Mouse (Mus musculus) limb, embryonic 14.5 days (tissue): Measurements from ENCODE around the gene Rasip1. TPM values are rescaled to one million over a fixed set of nuclear protein-coding genes. Genes with fewer than 3 reads are reported as not detected.
"Not testable (repeated sequence)": the region's sequence is repeated elsewhere in the genome, so short reads cannot be mapped to it uniquely, and the experiment has no call there.

ENCODE experiments used
- ATAC-seq: fragments of 200-750 bp; cut with Nextera tagmentation; 2 replicates; pipeline ENCODE4 v1.8.0; 2017; ENCODE audit warnings: low read depth, moderate number of reproducible peaks, moderate TSS enrichment; ENCODE audit not compliant: low FRiP score
- DNase-seq: peaks from one replicate; pipeline ENCODE4 v3.0.0-alpha.2; 2015; ENCODE audit warnings: low spot score
- H3K27ac ChIP-seq: fragments of 300-500 bp; sonication (generic); replicated peaks from 2 replicates; pipeline ENCODE4 v1.5.1; 2014; ENCODE audit warnings: low read depth, mild to moderate bottlenecking, low read length, moderate library complexity, mixed read lengths
- H3K27me3 ChIP-seq: fragments of 300-500 bp; sonication (generic); 2 replicates; pipeline ENCODE4 v1.6.1; 2014; ENCODE audit warnings: low read length, mixed read lengths; ENCODE audit not compliant: control insufficient read depth, insufficient read depth
- H3K36me3 ChIP-seq: fragments of 300-500 bp; sonication (generic); 2 replicates; pipeline ENCODE4 v1.6.1; 2014; ENCODE audit warnings: mild to moderate bottlenecking, low read length, moderate library complexity, mixed read lengths; ENCODE audit not compliant: control insufficient read depth, insufficient read depth
- H3K4me1 ChIP-seq: fragments of 300-500 bp; sonication (generic); 2 replicates; pipeline ENCODE4 v1.6.1; 2014; ENCODE audit warnings: antibody characterized with exemption, low read length, mixed read lengths; ENCODE audit not compliant: control insufficient read depth, insufficient read depth
- H3K4me2 ChIP-seq: fragments of 300-500 bp; sonication (generic); replicated peaks from 2 replicates; pipeline ENCODE4 v1.6.1; 2014; ENCODE audit warnings: low read depth, mild to moderate bottlenecking, low read length, moderate library complexity; ENCODE audit not compliant: severe bottlenecking
- H3K4me3 ChIP-seq: fragments of 300-500 bp; sonication (generic); replicated peaks from 2 replicates; pipeline ENCODE4 v1.5.1; 2014; ENCODE audit warnings: low read length
- H3K9ac ChIP-seq: fragments of 300-500 bp; sonication (generic); 2 replicates; pipeline ENCODE4 v1.6.1; 2014; ENCODE audit warnings: mild to moderate bottlenecking, low read depth, low read length, moderate library complexity; ENCODE audit not compliant: severe bottlenecking
- H3K9me3 ChIP-seq: fragments of 300-500 bp; sonication (generic); 2 replicates; pipeline ENCODE4 v1.6.1; 2016; ENCODE audit warnings: low read length; ENCODE audit not compliant: control insufficient read depth
- POLR2A ChIP-seq: fragments of 200-500 bp; IDR thresholded peaks from 2 replicates; pipeline ENCODE4 v1.8.0; 2012; ENCODE audit warnings: inconsistent platforms, mild to moderate bottlenecking, moderate library complexity, borderline replicate concordance; ENCODE audit not compliant: insufficient read depth, insufficient read length; ENCODE audit errors: extremely low read depth
- WGBS: fragments of 180-500 bp; shearing (Covaris S2); extraction: QIAGEN DNeasy Blood & Tissue Kit; methylation state at CpG from one replicate; pipeline ENCODE4 v1.1.7; 2014; 5-methylcytosine and 5-hydroxymethylcytosine counted together
- polyA plus RNA-seq, 2 experiments: library from polyadenylated mRNA; depleted of rRNA in 1 of 2; stranded (reverse) in 1 of 2; unstranded in 1 of 2; fragments of >200 nt; fragmentation: Nextera tagmentation in 1 of 2; extraction: Ambion mirVana in 1 of 2; gene quantifications; 2 replicates each; pipeline versions ENCODE4 v1.2.1 to v1.2.3; 2012 to 2014

The Rasip1 gene
- polyA plus RNA-seq, 2 experiments = 11.0 to 14.1 TPM

DNA sequence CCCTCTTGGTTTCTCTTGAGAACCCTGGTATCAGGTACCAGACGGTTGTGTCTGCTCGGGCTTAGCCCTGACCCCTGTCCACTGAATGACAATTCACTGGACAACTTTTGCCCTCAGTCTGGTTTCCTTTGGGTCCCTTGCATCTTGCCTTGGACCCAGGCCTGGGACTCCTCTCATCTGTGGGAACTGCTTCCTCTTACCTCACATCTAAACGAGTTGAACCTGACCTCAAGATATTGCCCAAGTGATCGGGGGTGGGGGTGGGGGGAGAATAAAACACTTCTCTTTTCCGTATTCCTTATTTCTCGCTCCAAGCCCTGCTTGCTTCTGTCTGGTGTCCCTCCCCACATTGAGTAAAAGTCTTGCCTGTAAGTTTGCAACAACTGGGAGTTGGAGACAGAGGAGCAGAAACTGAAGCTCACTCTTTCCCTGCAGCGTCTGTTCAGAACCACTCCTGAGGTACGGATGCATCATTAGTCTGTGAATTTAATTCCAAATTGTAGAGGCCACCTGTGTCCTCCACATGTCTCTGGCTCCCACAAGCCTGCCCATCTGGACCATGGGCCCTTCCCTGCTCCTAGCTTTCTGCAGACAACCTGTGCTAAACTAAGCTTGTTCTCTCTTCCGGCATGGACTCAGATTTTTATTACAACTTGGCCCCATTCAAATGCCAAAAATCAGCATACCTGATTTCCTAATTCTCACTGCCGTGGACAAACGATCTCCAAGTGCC lies 33.6 kb downstream of the Rasip1 start:
- DNase-seq = no peak
- 76% methylated on average over 11 of the region's 11 CpGs for WGBS
- Histone ChIP-seq H3K4me1 (no peaks in the 10 kb centered on the region), H3K4me3 (no peak overlapping the region), H3K36me3 (no peaks in the 10 kb centered on the region), H3K27me3 (no peaks in the 10 kb centered on the region), H3K9ac (no peak overlapping the region), H3K4me2 (no peak overlapping the region), H3K27ac (no peak overlapping the region), H3K9me3 (no peaks in the 10 kb centered on the region)
- TF ChIP-seq POLR2A = no peak
- ATAC-seq = no peak

DNA sequence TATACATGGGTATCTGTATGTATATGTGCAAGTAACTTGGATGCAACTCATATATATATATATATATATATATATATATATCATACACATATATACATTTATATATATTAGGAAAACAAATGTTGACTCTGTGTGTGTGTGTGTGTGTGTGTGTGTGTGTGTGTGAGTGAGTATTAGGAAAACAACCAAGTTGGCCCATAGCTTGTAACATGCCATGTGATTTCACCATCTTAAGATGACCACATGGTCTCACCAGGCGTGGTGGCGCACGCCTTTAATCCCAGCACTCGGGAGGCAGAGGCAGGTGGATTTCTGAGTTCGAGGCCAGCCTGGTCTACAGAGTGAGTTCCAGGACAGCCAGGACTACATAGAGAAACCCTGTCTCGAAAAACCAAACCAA lies 34.4 kb downstream of the Rasip1 start:
- ATAC-seq, H3K9ac ChIP-seq: not testable (repeated sequence)
- 87% methylated on average over 5 of the region's 6 CpGs for WGBS

DNA sequence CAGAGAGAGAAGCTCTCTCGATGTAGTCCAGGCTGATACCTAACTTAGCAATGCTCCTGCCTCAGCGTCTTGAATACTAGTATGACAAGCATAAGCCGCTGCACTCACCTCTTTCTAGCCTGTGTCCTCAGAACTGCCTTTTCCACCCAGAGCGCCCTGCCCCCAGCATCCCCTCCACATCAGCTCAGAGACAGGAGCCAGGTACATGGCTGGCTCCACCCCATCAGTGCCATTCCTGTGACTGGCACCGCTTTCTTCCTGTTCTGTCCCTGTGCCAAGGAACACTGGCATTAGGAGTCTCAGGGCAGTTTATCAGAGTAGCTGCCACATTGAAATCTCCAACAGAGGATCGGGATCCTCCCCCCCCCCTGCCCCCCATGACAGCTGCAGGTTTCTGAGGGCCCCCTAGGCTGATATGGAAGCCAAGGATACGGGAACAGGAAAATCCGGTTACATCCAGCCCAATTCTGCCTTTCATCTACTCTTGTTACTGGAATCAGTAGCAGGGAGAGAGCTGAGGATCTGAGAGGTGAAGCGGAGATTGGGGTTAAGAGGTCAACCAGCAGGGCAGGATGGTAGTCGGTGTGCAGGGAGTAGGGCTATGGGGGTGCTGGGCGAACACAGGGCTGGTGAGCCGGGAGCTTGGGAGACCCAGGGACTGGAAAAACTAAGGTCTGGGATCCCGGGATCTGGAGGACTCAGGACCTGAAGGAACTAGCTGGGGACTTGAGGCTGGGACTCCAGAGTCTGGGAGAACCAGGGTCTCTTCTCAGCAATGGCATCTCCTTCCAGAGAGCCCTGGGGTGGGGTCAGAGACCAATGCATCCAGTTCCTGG lies 38.2 kb downstream of the Rasip1 start:
- no peaks in the 10 kb centered on the region for H3K36me3 ChIP-seq
- no peak for TF ChIP-seq POLR2A
- no peaks in the 10 kb centered on the region for H3K9me3 ChIP-seq
- WGBS = 42% methylated on average over 13 of the region's 13 CpGs
- no peak for DNase-seq
- ATAC-seq = no peak
- no peak overlapping the region for H3K27ac ChIP-seq
- H3K9ac ChIP-seq = no peak overlapping the region
- H3K4me3 ChIP-seq = no peak overlapping the region
- no peaks in the 10 kb centered on the region for H3K4me1 ChIP-seq
- no peak overlapping the region; the same call in 1 of the 2 replicates for H3K4me2 ChIP-seq
- no peaks in the 10 kb centered on the region for H3K27me3 ChIP-seq

More for the DNA sequence above, 34.4 kb downstream of the Rasip1 start:
- not testable (repeated sequence) for H3K27ac ChIP-seq, H3K4me1 ChIP-seq, H3K36me3 ChIP-seq, H3K4me3 ChIP-seq, H3K27me3 ChIP-seq, DNase-seq, H3K4me2 ChIP-seq, H3K9me3 ChIP-seq

DNA sequence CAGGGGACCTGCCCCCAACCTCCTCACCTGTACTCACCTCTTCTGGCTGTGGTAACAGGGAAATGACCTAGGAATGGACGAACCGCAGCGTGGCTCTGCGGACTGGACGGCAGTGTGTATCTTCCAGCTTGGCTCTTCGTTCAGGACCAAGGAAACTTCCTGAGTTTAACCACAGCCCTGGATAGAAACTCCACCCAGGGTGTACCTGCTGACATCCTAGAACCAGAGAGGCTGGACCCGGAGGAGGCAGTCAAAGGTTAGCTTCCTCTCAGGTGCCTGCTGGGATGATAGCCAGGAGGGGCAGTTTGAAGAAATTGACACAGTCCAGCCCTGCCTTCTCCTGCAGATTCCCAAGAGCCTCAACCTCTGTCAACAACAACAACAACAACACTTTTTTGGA lies 38.9 kb downstream of the Rasip1 start, which contains the start of gene Fut2:
TSS of gene Fut2 (minus strand) at position 234 of the 400 bp plus-strand sequence.
- ATAC-seq (no peak), DNase-seq (no peak)
- H3K27ac ChIP-seq = no peak within 1 kb of the TSS
- H3K36me3 ChIP-seq = no peaks in the 10 kb centered on the region
- H3K9me3 ChIP-seq = no peaks in the 10 kb centered on the region
- no peak within 1 kb of the TSS for H3K4me3 ChIP-seq
- no peak within 1 kb of the TSS; the same call in 1 of the 2 replicates for H3K4me2 ChIP-seq
- no peak within 1 kb of the TSS for H3K9ac ChIP-seq
- TF ChIP-seq POLR2A = no peak
- no peaks in the 10 kb centered on the region for H3K27me3 ChIP-seq
- no peaks in the 10 kb centered on the region for H3K4me1 ChIP-seq
- 74% methylated on average over 7 of the region's 7 CpGs for WGBS

DNA sequence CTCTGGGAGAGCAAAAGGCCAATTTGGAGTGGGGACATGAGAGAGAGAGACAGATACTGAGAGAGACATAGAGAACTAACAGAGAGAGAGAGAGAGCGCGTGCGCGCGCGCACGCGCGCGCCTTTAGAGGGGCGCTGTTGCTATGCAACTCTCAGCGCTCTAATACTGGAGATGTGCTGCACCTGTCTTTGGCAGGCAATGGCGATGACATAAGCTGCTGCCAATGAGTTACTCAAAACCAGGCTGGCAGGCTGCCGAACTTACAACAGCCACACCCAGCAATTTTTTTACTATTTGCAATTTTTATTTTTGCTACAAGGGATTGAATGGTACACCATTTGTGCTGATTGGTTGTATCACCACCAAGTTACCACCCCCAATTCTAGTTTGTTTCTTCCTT lies 40.5 kb downstream of the Rasip1 start:
- no peak overlapping the region for H3K4me2 ChIP-seq
- DNase-seq (no peak), ATAC-seq (no peak)
- no peaks in the 10 kb centered on the region for H3K27me3 ChIP-seq
- H3K36me3 ChIP-seq = no peaks in the 10 kb centered on the region
- TF ChIP-seq POLR2A = no peak
- no peak overlapping the region for H3K4me3 ChIP-seq
- H3K9me3 ChIP-seq = no peaks in the 10 kb centered on the region
- H3K27ac ChIP-seq = no peak overlapping the region
- 66% methylated on average over 14 of the region's 14 CpGs for WGBS
- no peaks in the 10 kb centered on the region for H3K4me1 ChIP-seq
- no peak overlapping the region for H3K9ac ChIP-seq
